Mouse (Mus musculus) limb, embryonic 11.5 days (tissue): ENCODE data around the gene Gm20828. TPM values are rescaled to one million over a fixed set of nuclear protein-coding genes. Genes with fewer than 3 reads are reported as not detected.
"Not testable (repeated sequence)": the region's sequence is repeated elsewhere in the genome, so short reads cannot be mapped to it uniquely, and the experiment has no call there.

Source experiments
- ATAC-seq: fragments of 200-750 bp; cut with Nextera tagmentation; 2 replicates; pipeline ENCODE4 v1.8.0; 2017; ENCODE audit warnings: low read depth; ENCODE audit not compliant: insufficient number of reproducible peaks, low FRiP score, low TSS enrichment
- DNase-seq: peaks from one replicate; pipeline ENCODE4 v3.0.0-alpha.2; 2015; ENCODE audit warnings: low spot score
- H3K27ac ChIP-seq: fragments of 300-500 bp; sonication (generic); replicated peaks from 2 replicates; pipeline ENCODE4 v1.5.1; 2014; ENCODE audit warnings: low read depth, mild to moderate bottlenecking, low read length
- H3K27me3 ChIP-seq: fragments of 300-500 bp; sonication (generic); 2 replicates; pipeline ENCODE4 v1.6.1; 2014; ENCODE audit warnings: mild to moderate bottlenecking, low read length, mixed read lengths; ENCODE audit not compliant: control insufficient read depth, insufficient read depth
- H3K36me3 ChIP-seq: fragments of 300-500 bp; sonication (generic); 2 replicates; pipeline ENCODE4 v1.6.1; 2014; ENCODE audit warnings: mild to moderate bottlenecking, low read length, moderate library complexity, mixed read lengths; ENCODE audit not compliant: control insufficient read depth, insufficient read depth
- H3K4me1 ChIP-seq: fragments of 300-500 bp; sonication (generic); 2 replicates; pipeline ENCODE4 v1.6.1; 2014; ENCODE audit warnings: low read length, mixed read lengths; ENCODE audit not compliant: control insufficient read depth, insufficient read depth
- H3K4me2 ChIP-seq: fragments of 300-500 bp; sonication (generic); 2 replicates; pipeline ENCODE4 v1.6.1; 2014; ENCODE audit warnings: low read depth, mild to moderate bottlenecking, moderate library complexity; ENCODE audit not compliant: severe bottlenecking
- H3K4me3 ChIP-seq: fragments of 300-500 bp; sonication (generic); 2 replicates; pipeline ENCODE4 v1.5.1; 2014; ENCODE audit warnings: low read depth, low read length
- H3K9ac ChIP-seq: fragments of 300-500 bp; sonication (generic); 2 replicates; pipeline ENCODE4 v1.6.1; 2014; ENCODE audit warnings: mild to moderate bottlenecking, low read length
- H3K9me3 ChIP-seq: fragments of 300-500 bp; sonication (generic); 2 replicates; pipeline ENCODE4 v1.6.1; 2016; ENCODE audit warnings: low read length; ENCODE audit not compliant: control insufficient read depth
- WGBS: fragments of 180-500 bp; shearing (Covaris S2); extraction: QIAGEN DNeasy Blood & Tissue Kit; methylation state at CpG from one replicate; pipeline ENCODE4 v1.1.7; 2014; 5-methylcytosine and 5-hydroxymethylcytosine counted together
- polyA plus RNA-seq: library from polyadenylated mRNA; unstranded; fragments of >200 nt; fragmentation: Nextera tagmentation; extraction: Ambion mirVana; gene quantifications from 2 replicates; pipeline ENCODE4 v1.2.1, GENCODE M21; 2014

Gene Gm20828
- polyA plus RNA-seq = not detected in 2 replicates

- not testable (repeated sequence) for ATAC-seq, H3K27ac ChIP-seq
- WGBS = no CpG with 5 or more reads among the region's 3 CpGs
Measured at GRCm38 (mm10) chrY:11199274-11199673, at the start of gene Gm20828. Gm20828 (minus strand) TSS chrY:11199374.

More at GRCm38 (mm10) chrY:11199274-11199673, at the start of gene Gm20828:
- not testable (repeated sequence) for H3K36me3 ChIP-seq, H3K4me1 ChIP-seq, H3K9ac ChIP-seq, H3K4me3 ChIP-seq, H3K27me3 ChIP-seq, DNase-seq, H3K9me3 ChIP-seq, H3K4me2 ChIP-seq
